Mouse (Mus musculus): Measurements from ENCODE around the gene Sppl2c. TPM values are rescaled to one million over a fixed set of nuclear protein-coding genes. Genes with fewer than 3 reads are reported as not detected.

The Sppl2c gene
- polyA plus RNA-seq, 1 experiment from 2014 or later: not detected

- Histone ChIP-seq H3K27me3 (ENCODE audit: control insufficient read depth, insufficient read depth, low read length) (peaks cover 4% of the 10 kb centered on the region; the same call in 1 of the 2 replicates), H3K9me3 (ENCODE audit: control insufficient read depth, low read length) (no peaks in the 10 kb centered on the region), H3K9ac (replicated peaks; ENCODE audit: low read depth, low read length) (peak overlapping the region; percentile 98), H3K4me3 (ENCODE audit: low read depth, low read length) (peak overlapping the region; percentile 88), H3K4me2 (ENCODE audit: low read depth, low read length) (peak overlapping the region; percentile 61), H3K4me1 (ENCODE audit: control insufficient read depth, insufficient read depth, low read length) (peaks cover 28% of the 10 kb centered on the region), H3K27ac (ENCODE audit: low read depth, low read length) (peak overlapping the region; percentile 97), H3K36me3 (ENCODE audit: control insufficient read depth, insufficient read depth, low read length) (no peaks in the 10 kb centered on the region)
- peak; percentile 59 for ATAC-seq (ENCODE audit: low read depth)
- under 1% methylated on average over 56 of the region's 72 CpGs for WGBS
Measured at GRCm38 (mm10) chr11:104232141-104233061, 46.3 kb downstream of the Sppl2c start.

GRCm38 (mm10) chr11:104233101-104233500 lies 47.0 kb downstream of the Sppl2c start:
- ATAC-seq (ENCODE audit: low read depth): no peak
- Histone ChIP-seq H3K4me3 (ENCODE audit: low read depth, low read length) (peak overlapping the region; percentile 88), H3K4me2 (ENCODE audit: low read depth, low read length) (peak overlapping the region; percentile 61), H3K9me3 (ENCODE audit: control insufficient read depth, low read length) (no peaks in the 10 kb centered on the region), H3K27me3 (ENCODE audit: control insufficient read depth, insufficient read depth, low read length) (peaks cover 4% of the 10 kb centered on the region; the same call in 1 of the 2 replicates), H3K36me3 (ENCODE audit: control insufficient read depth, insufficient read depth, low read length) (no peaks in the 10 kb centered on the region), H3K9ac (replicated peaks; ENCODE audit: low read depth, low read length) (peak overlapping the region; percentile 98), H3K27ac (ENCODE audit: low read depth, low read length) (peak overlapping the region; percentile 97), H3K4me1 (ENCODE audit: control insufficient read depth, insufficient read depth, low read length) (peaks cover 34% of the 10 kb centered on the region)
- under 1% methylated on average over 10 of the region's 10 CpGs for WGBS

GRCm38 (mm10) chr11:104233574-104234206 lies 47.6 kb downstream of the Sppl2c start:
- Histone ChIP-seq H3K9me3 (ENCODE audit: control insufficient read depth, low read length) (no peaks in the 10 kb centered on the region), H3K4me3 (ENCODE audit: low read depth, low read length) (peak overlapping the region; percentile 88), H3K27me3 (ENCODE audit: control insufficient read depth, insufficient read depth, low read length) (peaks cover 4% of the 10 kb centered on the region; the same call in 1 of the 2 replicates), H3K4me1 (ENCODE audit: control insufficient read depth, insufficient read depth, low read length) (peaks cover 37% of the 10 kb centered on the region), H3K36me3 (ENCODE audit: control insufficient read depth, insufficient read depth, low read length) (no peaks in the 10 kb centered on the region), H3K9ac (replicated peaks; ENCODE audit: low read depth, low read length) (peak overlapping the region; percentile 98), H3K4me2 (ENCODE audit: low read depth, low read length) (peak overlapping the region; percentile 61), H3K27ac (ENCODE audit: low read depth, low read length) (peak overlapping the region; percentile 8; the same call in 1 of the 2 replicates)
- WGBS: 2% methylated on average over 30 of the region's 30 CpGs
- ATAC-seq (ENCODE audit: low read depth): no peak

GRCm38 (mm10) chr11:104234680-104235079 lies 48.6 kb downstream of the Sppl2c start:
- Histone ChIP-seq H3K4me2 (ENCODE audit: low read depth, low read length) (peak overlapping the region; percentile 61), H3K9ac (replicated peaks; ENCODE audit: low read depth, low read length) (peak overlapping the region; percentile 98), H3K27me3 (ENCODE audit: control insufficient read depth, insufficient read depth, low read length) (peaks cover 4% of the 10 kb centered on the region; the same call in 1 of the 2 replicates), H3K9me3 (ENCODE audit: control insufficient read depth, low read length) (no peaks in the 10 kb centered on the region), H3K36me3 (ENCODE audit: control insufficient read depth, insufficient read depth, low read length) (no peaks in the 10 kb centered on the region), H3K4me1 (ENCODE audit: control insufficient read depth, insufficient read depth, low read length) (peaks cover 37% of the 10 kb centered on the region), H3K27ac (ENCODE audit: low read depth, low read length) (no peak overlapping the region), H3K4me3 (ENCODE audit: low read depth, low read length) (peak overlapping the region; percentile 88)
- ATAC-seq (ENCODE audit: low read depth): no peak
- WGBS: 20% methylated on average over 6 of the region's 6 CpGs

GRCm38 (mm10) chr11:104235881-104236280 lies 49.8 kb downstream of the Sppl2c start:
- H3K4me3 ChIP-seq (ENCODE audit: low read depth, low read length): peak overlapping the region; percentile 5; the same call in 1 of the 2 replicates
- H3K27ac ChIP-seq (ENCODE audit: low read depth, low read length): no peak overlapping the region
- ATAC-seq (ENCODE audit: low read depth): no peak
- peaks cover 37% of the 10 kb centered on the region for H3K4me1 ChIP-seq (ENCODE audit: control insufficient read depth, insufficient read depth, low read length)
- no peaks in the 10 kb centered on the region for H3K36me3 ChIP-seq (ENCODE audit: control insufficient read depth, insufficient read depth, low read length)
- no peak overlapping the region for H3K9ac ChIP-seq (replicated peaks; ENCODE audit: low read depth, low read length)
- H3K4me2 ChIP-seq (ENCODE audit: low read depth, low read length): peak overlapping the region; percentile 61
- H3K27me3 ChIP-seq (ENCODE audit: control insufficient read depth, insufficient read depth, low read length): peaks cover 4% of the 10 kb centered on the region; the same call in 1 of the 2 replicates
- H3K9me3 ChIP-seq (ENCODE audit: control insufficient read depth, low read length): no peaks in the 10 kb centered on the region
- WGBS: 89% methylated on average over 2 of the region's 2 CpGs

GRCm38 (mm10) chr11:104237226-104237625 lies 51.1 kb downstream of the Sppl2c start:
- no peak overlapping the region for H3K27ac ChIP-seq (ENCODE audit: low read depth, low read length)
- H3K27me3 ChIP-seq (ENCODE audit: control insufficient read depth, insufficient read depth, low read length): peaks cover 4% of the 10 kb centered on the region; the same call in 1 of the 2 replicates

GRCm38 (mm10) chr11:104237958-104238747 lies 52.0 kb downstream of the Sppl2c start:
- H3K4me3 ChIP-seq (ENCODE audit: low read depth, low read length): no peak overlapping the region
- no peaks in the 10 kb centered on the region for H3K9me3 ChIP-seq (ENCODE audit: control insufficient read depth, low read length)
- H3K36me3 ChIP-seq (ENCODE audit: control insufficient read depth, insufficient read depth, low read length): no peaks in the 10 kb centered on the region
- H3K4me2 ChIP-seq (ENCODE audit: low read depth, low read length): no peak overlapping the region
- H3K9ac ChIP-seq (replicated peaks; ENCODE audit: low read depth, low read length): no peak overlapping the region
- no peak for ATAC-seq (ENCODE audit: low read depth)
- H3K27ac ChIP-seq (ENCODE audit: low read depth, low read length): no peak overlapping the region
- H3K27me3 ChIP-seq (ENCODE audit: control insufficient read depth, insufficient read depth, low read length): peaks cover 4% of the 10 kb centered on the region; the same call in 1 of the 2 replicates
- WGBS: 68% methylated on average over 12 of the region's 13 CpGs
- H3K4me1 ChIP-seq (ENCODE audit: control insufficient read depth, insufficient read depth, low read length): peaks cover 37% of the 10 kb centered on the region

More at GRCm38 (mm10) chr11:104237226-104237625, 51.1 kb downstream of the Sppl2c start:
- H3K9me3 ChIP-seq (ENCODE audit: control insufficient read depth, low read length): no peaks in the 10 kb centered on the region
- H3K36me3 ChIP-seq (ENCODE audit: control insufficient read depth, insufficient read depth, low read length): no peaks in the 10 kb centered on the region
- H3K4me1 ChIP-seq (ENCODE audit: control insufficient read depth, insufficient read depth, low read length): peaks cover 37% of the 10 kb centered on the region
- no peak overlapping the region for H3K9ac ChIP-seq (replicated peaks; ENCODE audit: low read depth, low read length)
- peak overlapping the region; percentile 20; the same call in 1 of the 2 replicates for H3K4me2 ChIP-seq (ENCODE audit: low read depth, low read length)
- WGBS: 57% methylated on average over 7 of the region's 7 CpGs
- ATAC-seq (ENCODE audit: low read depth): no peak
- H3K4me3 ChIP-seq (ENCODE audit: low read depth, low read length): no peak overlapping the region

All from neural tube, embryonic 14.5 days (tissue).